Mouse (Mus musculus): ENCODE data around the gene Glt28d2.

Glt28d2 gene

GRCm38 (mm10) chr3:85880068-85880467 lies 7.2 kb downstream of the Glt28d2 start:
- in situ Hi-C loops (cut with MboI, MseI): no loop called here

- in situ Hi-C loops (cut with MboI, MseI): no loop called here
These were observed 8.4 kb downstream of the Glt28d2 start for GRCm38 (mm10) chr3:85878911-85879310.

- in situ Hi-C loops (cut with MboI, MseI): no loop called here
These were observed 23.3 kb downstream of the Glt28d2 start for GRCm38 (mm10) chr3:85863996-85864395.

GRCm38 (mm10) chr3:85862886-85863285 lies 24.4 kb downstream of the Glt28d2 start:
- in situ Hi-C loops (cut with MboI, MseI): no loop called here

- in situ Hi-C loops (cut with MboI, MseI): no loop called here
These were observed 26.3 kb downstream of the Glt28d2 start for GRCm38 (mm10) chr3:85860996-85861395.

- in situ Hi-C loops (cut with MboI, MseI): no loop called here
These were observed 28.0 kb downstream of the Glt28d2 start for GRCm38 (mm10) chr3:85859311-85859710.

GRCm38 (mm10) chr3:85858140-85859135 lies 28.9 kb downstream of the Glt28d2 start:
- in situ Hi-C loops (cut with MboI, MseI): no loop called here

- in situ Hi-C loops (cut with MboI, MseI): no loop called here
These were observed 30.2 kb downstream of the Glt28d2 start for GRCm38 (mm10) chr3:85857083-85857482.

- in situ Hi-C loops (cut with MboI, MseI): no loop called here
These were observed 31.4 kb downstream of the Glt28d2 start for GRCm38 (mm10) chr3:85855947-85856346.

GRCm38 (mm10) chr3:85855043-85855442 lies 32.3 kb downstream of the Glt28d2 start:
- in situ Hi-C loops (cut with MboI, MseI): no loop called here

GRCm38 (mm10) chr3:85854143-85854542 lies 33.2 kb downstream of the Glt28d2 start:
- in situ Hi-C loops (cut with MboI, MseI): no loop called here

GRCm38 (mm10) chr3:85853715-85854114 lies 33.6 kb downstream of the Glt28d2 start:
- in situ Hi-C loops (cut with MboI, MseI): no loop called here

- in situ Hi-C loops (cut with MboI, MseI): no loop called here
These were observed 37.2 kb downstream of the Glt28d2 start for GRCm38 (mm10) chr3:85850079-85850478.

GRCm38 (mm10) chr3:85846316-85846715 lies 41.0 kb downstream of the Glt28d2 start:
- in situ Hi-C loops (cut with MboI, MseI): no loop called here

- in situ Hi-C loops (cut with MboI, MseI): no loop called here
These were observed 42.0 kb downstream of the Glt28d2 start for GRCm38 (mm10) chr3:85845341-85845740.

- in situ Hi-C loops (cut with MboI, MseI): no loop called here
These were observed 44.5 kb downstream of the Glt28d2 start for GRCm38 (mm10) chr3:85842881-85843218.

- in situ Hi-C loops (cut with MboI, MseI): no loop called here
These were observed 45.0 kb downstream of the Glt28d2 start for GRCm38 (mm10) chr3:85842177-85842880.

GRCm38 (mm10) chr3:85841454-85842176 lies 45.7 kb downstream of the Glt28d2 start:
- in situ Hi-C loops (cut with MboI, MseI): no loop called here

- in situ Hi-C loops (cut with MboI, MseI): no loop called here
These were observed 53.7 kb downstream of the Glt28d2 start for GRCm38 (mm10) chr3:85833627-85834026.

- in situ Hi-C loops (cut with MboI, MseI): no loop called here
These were observed 54.7 kb downstream of the Glt28d2 start for GRCm38 (mm10) chr3:85832490-85833155.

GRCm38 (mm10) chr3:85831785-85832184 lies 55.5 kb downstream of the Glt28d2 start:
- in situ Hi-C loops (cut with MboI, MseI): no loop called here

All from T-helper 17 cell (primary cell).